Mouse (Mus musculus) thymus, adult 2 months (tissue): ENCODE measurements around the gene Lrrc57.

Source experiments
- CTCF ChIP-seq: fragments of 200-500 bp; IDR thresholded peaks from 2 replicates; pipeline ENCODE4 v1.5.1; 2012; ENCODE audit warnings: mild to moderate bottlenecking, control low read depth, low read length, moderate library complexity, borderline replicate concordance; ENCODE audit not compliant: control insufficient read depth, poor library complexity, insufficient read depth; ENCODE audit errors: extremely low read depth
- POLR2A ChIP-seq: fragments of 200-500 bp; IDR thresholded peaks from 2 replicates; pipeline ENCODE4 v1.6.1; 2012; ENCODE audit warnings: mild to moderate bottlenecking, low read length, control low read depth, moderate library complexity; ENCODE audit not compliant: control insufficient read depth, poor library complexity, insufficient read depth; ENCODE audit errors: extremely low read depth

DNA sequence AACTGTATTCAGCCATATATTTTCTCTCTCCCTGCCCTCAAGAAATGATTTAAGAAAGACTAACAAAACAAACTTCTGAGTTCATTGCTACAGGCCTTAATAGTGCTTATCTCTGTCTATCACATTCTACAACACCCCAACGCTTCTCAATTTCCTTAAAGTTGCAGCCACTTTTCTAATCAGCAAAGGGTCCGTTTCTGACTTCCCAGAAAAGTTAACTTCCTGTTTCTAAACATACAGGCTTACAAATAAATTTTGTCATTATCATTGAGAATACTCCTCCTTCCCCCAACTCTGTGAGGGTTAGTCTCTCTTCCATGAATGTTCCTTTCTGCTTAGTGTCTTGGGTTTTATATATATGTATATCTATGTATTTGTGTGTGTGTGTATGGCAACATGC is 44.0 kb downstream of the Lrrc57 start:
- no peak for TF ChIP-seq CTCF
- no peak for TF ChIP-seq POLR2A
